Comparison of ENCODE assay signal across 1 mouse cellular context in genomic region chr11:67052321-67052952, GRCm38 (mm10).
TF ChIP-seq lines count a peak whose summit lies in the region.

Gene Adprm, minus strand, starts transcription at chr11:67052594.
Gene Sco1, plus strand, starts transcription at chr11:67052670.

TF ChIP-seq in MEL, 35 proteins besides CTCF, POLR2A, EP300 and RAD21 (continued from another document):
- 0 out of 2 replicates have a peak, but pooled peaks have one; percentile 25 for TF ChIP-seq RCOR1 (IDR thresholded peaks at IDR 0.05; ENCODE audit: low read depth, low read length)
